Mouse (Mus musculus) hindbrain, embryonic 11.5 days (tissue): ENCODE data around the gene Bpifb9b. TPM values are rescaled to one million over a fixed set of nuclear protein-coding genes. Genes with fewer than 3 reads are reported as not detected.
"Not testable (repeated sequence)": the region's sequence is repeated elsewhere in the genome, so short reads cannot be mapped to it uniquely, and the experiment has no call there.

Experiments
- ATAC-seq: fragments of 200-750 bp; cut with Nextera tagmentation; 2 replicates; pipeline ENCODE4 v1.8.0; 2017; ENCODE audit warnings: mild to moderate bottlenecking, moderate TSS enrichment, moderate library complexity; ENCODE audit not compliant: low FRiP score
- DNase-seq: peaks from one replicate; pipeline ENCODE4 v3.0.0-alpha.2; 2015; ENCODE audit warnings: low spot score
- H3K27ac ChIP-seq: fragments of 300-500 bp; sonication (generic); 2 replicates; pipeline ENCODE4 v1.5.1; 2014; ENCODE audit warnings: mild to moderate bottlenecking, low read depth, low read length
- H3K27me3 ChIP-seq: fragments of 300-500 bp; sonication (generic); 2 replicates; pipeline ENCODE4 v1.6.1; 2014; ENCODE audit warnings: mild to moderate bottlenecking, low read length, moderate library complexity, mixed read lengths; ENCODE audit not compliant: control insufficient read depth, insufficient read depth
- H3K36me3 ChIP-seq: fragments of 300-500 bp; sonication (generic); 2 replicates; pipeline ENCODE4 v1.6.1; 2014; ENCODE audit warnings: mild to moderate bottlenecking, low read length, moderate library complexity, mixed read lengths; ENCODE audit not compliant: control insufficient read depth, insufficient read depth
- H3K4me1 ChIP-seq: fragments of 300-500 bp; sonication (generic); replicated peaks from 2 replicates; pipeline ENCODE4 v1.6.1; 2014; ENCODE audit warnings: low read length, mixed read lengths; ENCODE audit not compliant: control insufficient read depth, insufficient read depth
- H3K4me2 ChIP-seq: fragments of 300-500 bp; sonication (generic); replicated peaks from 2 replicates; pipeline ENCODE4 v1.6.1; 2014; ENCODE audit warnings: mild to moderate bottlenecking, low read depth, low read length
- H3K4me3 ChIP-seq: fragments of 300-500 bp; sonication (generic); 2 replicates; pipeline ENCODE4 v1.5.1; 2014; ENCODE audit warnings: low read depth, low read length
- H3K9ac ChIP-seq: fragments of 300-500 bp; sonication (generic); 2 replicates; pipeline ENCODE4 v1.6.1; 2014; ENCODE audit warnings: low read depth, low read length
- H3K9me3 ChIP-seq: fragments of 300-500 bp; sonication (generic); 2 replicates; pipeline ENCODE4 v1.6.1; 2016; ENCODE audit warnings: low read length; ENCODE audit not compliant: control insufficient read depth
- WGBS: fragments of 180-500 bp; shearing (Covaris S2); extraction: QIAGEN DNeasy Blood & Tissue Kit; methylation state at CpG from one replicate; pipeline ENCODE4 v1.1.7; 2014; 5-methylcytosine and 5-hydroxymethylcytosine counted together
- polyA plus RNA-seq: library from polyadenylated mRNA; unstranded; fragments of >200 nt; fragmentation: Nextera tagmentation; extraction: Ambion mirVana; gene quantifications from 2 replicates; pipeline ENCODE4 v1.2.1, GENCODE M21; 2014

Bpifb9b gene
- polyA plus RNA-seq, 1 experiment from 2014 or later, result not detected

DNA sequence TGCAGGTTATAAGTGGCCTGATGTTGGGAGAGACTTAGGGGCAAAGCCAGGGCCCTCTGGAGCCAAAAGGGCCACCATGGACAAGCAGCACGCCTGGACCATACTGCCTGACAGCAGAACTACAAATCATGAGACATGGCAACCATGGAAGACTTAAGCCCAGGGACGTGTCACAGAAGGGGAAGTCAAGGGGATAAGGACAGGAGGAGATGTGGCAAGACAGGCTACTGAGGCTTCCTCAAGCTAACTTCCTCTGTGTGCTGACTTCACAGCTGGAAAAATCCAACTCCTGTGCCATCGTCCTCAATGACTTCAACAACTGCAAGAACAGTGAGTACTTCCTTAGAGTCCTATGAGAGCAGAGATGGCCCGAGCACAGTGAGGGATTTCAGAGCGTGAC lies 6.7 kb downstream of the Bpifb9b start:
- H3K4me1 ChIP-seq, H3K9ac ChIP-seq, H3K36me3 ChIP-seq, H3K27ac ChIP-seq, ATAC-seq, H3K27me3 ChIP-seq, DNase-seq, H3K4me2 ChIP-seq, H3K4me3 ChIP-seq, H3K9me3 ChIP-seq: not testable (repeated sequence)
- 86% methylated on average over 5 of the region's 5 CpGs for WGBS

DNA sequence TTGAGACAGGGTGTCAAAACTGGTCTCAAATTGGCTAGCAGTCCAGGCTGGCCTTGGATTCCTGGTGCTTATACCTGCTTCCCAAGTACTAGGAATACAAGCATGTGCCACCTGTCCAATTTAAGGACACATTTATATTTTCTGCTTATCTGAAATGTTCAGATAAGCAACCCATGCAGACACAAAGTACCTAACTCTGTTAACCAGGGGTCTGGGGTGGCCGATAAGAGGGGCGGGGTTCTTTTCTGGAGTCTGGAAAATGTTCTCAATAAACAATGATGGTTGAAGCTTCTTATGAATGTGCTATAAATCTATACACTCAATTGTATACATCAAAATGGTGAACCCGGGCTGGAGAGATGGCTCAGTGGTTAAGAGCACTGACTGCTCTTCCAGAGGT lies 19.8 kb downstream of the Bpifb9b start:
- WGBS, result 83% methylated on average over 3 of the region's 3 CpGs
- Histone ChIP-seq H3K36me3 (no peaks in the 10 kb centered on the region), H3K27me3 (no peaks in the 10 kb centered on the region), H3K4me1 (no peaks in the 10 kb centered on the region), H3K9me3 (no peaks in the 10 kb centered on the region), H3K4me2 (no peak overlapping the region), H3K9ac (no peak overlapping the region), H3K4me3 (no peak overlapping the region), H3K27ac (no peak overlapping the region)
- DNase-seq, result no peak
- no peak for ATAC-seq

DNA sequence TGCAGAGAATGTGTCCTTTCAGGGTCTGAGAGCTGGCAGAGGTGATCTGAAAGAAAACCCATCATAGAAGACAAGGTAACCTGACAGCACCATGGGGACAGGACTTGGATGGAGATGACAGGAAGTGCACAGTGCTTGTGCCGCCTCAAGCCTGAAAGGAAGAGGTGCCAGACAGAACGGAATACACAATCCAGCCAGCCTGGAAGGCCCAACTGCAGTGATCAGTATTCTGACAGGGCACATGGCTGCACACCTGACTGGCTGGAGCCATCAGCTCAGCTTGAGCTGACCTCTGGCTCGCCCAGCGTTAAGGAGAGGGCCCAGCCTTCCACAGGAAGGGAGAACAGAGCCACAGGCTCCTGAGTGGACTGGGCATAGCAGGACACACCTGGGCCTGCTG lies 28.5 kb downstream of the Bpifb9b start:
- Histone ChIP-seq H3K9me3 (no peaks in the 10 kb centered on the region), H3K4me3 (no peak overlapping the region), H3K9ac (no peak overlapping the region), H3K4me2 (no peak overlapping the region), H3K36me3 (no peaks in the 10 kb centered on the region), H3K27ac (no peak overlapping the region), H3K27me3 (no peaks in the 10 kb centered on the region), H3K4me1 (no peaks in the 10 kb centered on the region)
- 86% methylated on average over 4 of the region's 4 CpGs for whole genome bisulfite sequencing
- DNase-seq (no peak), ATAC-seq (no peak)

DNA sequence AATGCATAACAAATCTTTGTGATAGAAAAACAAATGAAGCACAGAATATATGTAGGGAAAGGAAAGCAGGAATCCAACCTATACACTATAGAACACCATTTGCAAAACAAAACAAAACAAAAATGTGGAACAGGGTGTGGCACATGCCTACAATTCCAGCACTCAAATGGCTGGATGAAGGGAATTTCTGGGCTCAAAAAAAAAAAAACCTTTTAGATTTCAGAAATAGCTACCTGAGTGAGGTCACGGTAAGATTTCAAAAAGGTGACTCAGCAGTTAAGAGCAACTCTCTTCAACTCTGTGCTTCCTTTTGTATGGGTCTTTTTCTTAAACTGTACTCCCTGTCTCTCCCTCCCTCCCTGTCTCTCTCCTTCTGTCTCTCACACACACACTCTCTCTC lies 31.1 kb downstream of the Bpifb9b start:
- H3K9ac ChIP-seq, result no peak overlapping the region
- no peaks in the 10 kb centered on the region for H3K4me1 ChIP-seq
- WGBS, result 74% methylated on average over 1 of the region's 1 CpGs
- H3K27ac ChIP-seq, result no peak overlapping the region
- no peaks in the 10 kb centered on the region for H3K36me3 ChIP-seq
- DNase-seq (no peak), ATAC-seq (no peak)
- H3K4me2 ChIP-seq, result no peak overlapping the region
- no peak overlapping the region for H3K4me3 ChIP-seq
- no peaks in the 10 kb centered on the region for H3K9me3 ChIP-seq
- no peaks in the 10 kb centered on the region for H3K27me3 ChIP-seq

DNA sequence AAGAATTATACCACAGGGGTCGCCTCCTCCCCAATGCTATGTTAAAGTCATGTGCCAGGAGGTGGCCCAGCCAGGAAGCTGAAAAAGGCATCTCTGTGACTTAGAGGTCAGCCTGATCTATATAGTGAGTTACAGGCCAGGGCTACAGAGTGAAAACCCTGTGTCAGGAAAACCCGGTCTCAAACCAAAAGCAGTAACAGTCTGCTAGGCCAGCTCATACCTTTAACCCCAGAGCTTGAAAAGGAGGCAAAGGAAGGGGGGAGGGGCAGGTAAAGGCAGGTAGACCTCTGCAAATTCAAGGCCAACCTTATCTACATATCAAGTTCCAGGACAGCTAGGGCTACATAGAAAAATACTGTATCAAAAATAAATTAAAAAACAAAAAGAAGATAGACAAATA lies 32.3 kb downstream of the Bpifb9b start:
- no peak for DNase-seq
- no peak overlapping the region for H3K27ac ChIP-seq
- H3K36me3 ChIP-seq, result no peaks in the 10 kb centered on the region

GRCm38 (mm10) chr2:154348152-154348551 lies 41.1 kb downstream of the Bpifb9b start:
- Histone ChIP-seq H3K9me3 (no peaks in the 10 kb centered on the region), H3K27ac (no peak overlapping the region), H3K9ac (no peak overlapping the region), H3K4me2 (no peak overlapping the region), H3K36me3 (no peaks in the 10 kb centered on the region), H3K4me3 (no peak overlapping the region), H3K27me3 (no peaks in the 10 kb centered on the region), H3K4me1 (no peaks in the 10 kb centered on the region)
- DNase-seq, result no peak
- WGBS, result 90% methylated on average over 3 of the region's 3 CpGs
- no peak for ATAC-seq

More for the DNA sequence above, 32.3 kb downstream of the Bpifb9b start:
- Histone ChIP-seq H3K4me2 (no peak overlapping the region), H3K4me1 (no peaks in the 10 kb centered on the region), H3K9me3 (no peaks in the 10 kb centered on the region), H3K4me3 (no peak overlapping the region), H3K27me3 (no peaks in the 10 kb centered on the region), H3K9ac (no peak overlapping the region)
- WGBS, result 63% methylated on average over 2 of the region's 2 CpGs
- ATAC-seq, result no peak

- H3K36me3 ChIP-seq, H3K27ac ChIP-seq, ATAC-seq, H3K9ac ChIP-seq, H3K27me3 ChIP-seq, H3K4me2 ChIP-seq, H3K4me1 ChIP-seq, H3K9me3 ChIP-seq: not testable (repeated sequence)
- 73% methylated on average over 15 of the region's 19 CpGs for WGBS
- peak; percentile 4 for DNase-seq
- H3K4me3 ChIP-seq, result peak overlapping the region; percentile 28
Observed at GRCm38 (mm10) chr2:154354000-154354425, 47.0 kb downstream of the Bpifb9b start.

- H3K36me3 ChIP-seq, result no peaks in the 10 kb centered on the region
- H3K4me3 ChIP-seq, result no peak overlapping the region
- no peaks in the 10 kb centered on the region for H3K27me3 ChIP-seq
- no peak overlapping the region for H3K4me2 ChIP-seq
- no peak overlapping the region for H3K9ac ChIP-seq
- H3K4me1 ChIP-seq, result no peaks in the 10 kb centered on the region
- DNase-seq (no peak), ATAC-seq (no peak)
- no peak overlapping the region for H3K27ac ChIP-seq
- no peaks in the 10 kb centered on the region for H3K9me3 ChIP-seq
- WGBS, result 96% methylated on average over 1 of the region's 1 CpGs
Observed at GRCm38 (mm10) chr2:154367510-154367909, 60.5 kb downstream of the Bpifb9b start.
